Mouse (Mus musculus) yolk sac, embryonic 10.5 days (tissue): Measurements from ENCODE around the gene Akr1c13.
A peak's percentile ranks its signal among the peaks of the same experiment; 100 is the strongest.

Experiments
- DNase-seq: peaks from one replicate; pipeline ENCODE4 v3.0.0-alpha.2; 2017; ENCODE audit warnings: low spot score

Gene Akr1c13

DNA sequence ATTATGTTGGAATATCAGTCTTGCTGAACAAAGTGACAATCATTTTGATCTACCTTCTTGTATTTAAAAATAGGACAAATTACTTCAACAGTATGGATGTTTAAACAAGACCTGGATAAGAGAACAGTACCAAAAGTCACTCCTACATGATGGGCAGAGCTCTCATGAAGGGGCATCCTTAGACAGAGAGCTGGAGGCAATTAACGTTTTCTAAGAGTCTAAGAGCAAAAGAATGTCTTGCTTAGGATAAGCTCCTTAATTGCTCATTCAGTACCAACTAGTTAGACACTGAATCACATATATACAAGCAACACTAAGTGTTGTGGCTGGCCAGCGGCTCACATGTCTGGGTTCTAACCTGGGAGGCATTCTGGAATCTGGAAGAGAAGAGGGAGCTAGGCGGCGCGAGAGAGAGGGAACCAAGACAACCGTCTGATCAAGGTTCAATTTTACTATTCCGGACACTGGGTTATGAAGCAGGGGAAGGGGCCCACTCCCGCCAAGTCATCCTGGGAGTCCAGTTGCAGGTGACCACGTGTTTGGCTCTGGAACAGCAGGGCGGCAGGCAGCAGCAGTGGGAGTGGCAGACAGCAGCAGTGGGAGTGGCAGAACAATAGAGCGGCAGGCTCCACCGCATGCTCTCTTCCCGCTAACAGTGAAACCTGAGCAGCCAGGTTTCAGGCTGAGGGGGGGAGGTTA lies 54.1 kb downstream of the Akr1c13 start:
- DNase-seq: peak; percentile 80

DNA sequence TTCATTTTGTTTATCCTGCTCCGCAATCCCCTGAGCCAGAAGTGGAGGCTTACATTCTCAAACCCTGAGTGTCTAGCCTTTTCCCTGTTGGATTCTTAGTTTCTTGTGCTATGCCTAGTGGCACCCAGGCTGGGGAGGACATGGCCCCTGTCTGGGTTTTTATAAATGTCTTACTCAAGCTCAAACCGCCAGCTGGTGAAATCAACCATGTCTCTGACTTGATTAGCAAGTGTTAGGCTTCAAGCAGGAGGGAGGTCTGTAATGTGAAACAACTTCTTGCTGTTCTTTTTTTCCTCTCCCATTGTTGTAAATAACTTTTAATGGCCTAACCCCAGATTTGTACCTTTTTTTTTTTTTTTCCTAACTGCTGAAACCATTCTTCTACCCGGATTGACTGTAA lies 58.4 kb downstream of the Akr1c13 start:
- no peak for DNase-seq
